Mouse (Mus musculus) yolk sac, embryonic 10.5 days (tissue): ENCODE data around the gene Lix1.
"Not testable (repeated sequence)": the region's sequence is repeated elsewhere in the genome, so short reads cannot be mapped to it uniquely, and the experiment has no call there.

Experiments used
- DNase-seq: peaks from one replicate; pipeline ENCODE4 v3.0.0-alpha.2; 2017; ENCODE audit warnings: low spot score

Gene Lix1

DNA sequence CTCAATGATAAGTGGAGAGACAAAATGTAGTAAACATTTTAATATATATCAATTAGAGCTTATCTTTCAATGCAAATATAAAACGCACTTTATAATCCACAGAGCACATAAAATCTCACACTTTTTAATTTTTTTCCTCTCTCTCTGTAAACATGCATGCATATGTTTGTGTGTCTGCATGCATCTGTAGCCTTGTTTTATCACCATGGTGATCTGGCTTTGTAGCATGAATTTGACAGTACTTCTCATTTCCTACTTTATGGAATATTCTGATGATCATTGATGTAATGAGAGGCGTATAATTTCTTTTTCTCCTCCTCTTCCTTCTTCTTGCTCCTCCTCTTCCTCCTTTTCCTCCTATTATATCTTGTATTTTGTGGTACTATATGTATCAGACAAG lies 9.7 kb downstream of the Lix1 start:
- no peak for DNase-seq

DNA sequence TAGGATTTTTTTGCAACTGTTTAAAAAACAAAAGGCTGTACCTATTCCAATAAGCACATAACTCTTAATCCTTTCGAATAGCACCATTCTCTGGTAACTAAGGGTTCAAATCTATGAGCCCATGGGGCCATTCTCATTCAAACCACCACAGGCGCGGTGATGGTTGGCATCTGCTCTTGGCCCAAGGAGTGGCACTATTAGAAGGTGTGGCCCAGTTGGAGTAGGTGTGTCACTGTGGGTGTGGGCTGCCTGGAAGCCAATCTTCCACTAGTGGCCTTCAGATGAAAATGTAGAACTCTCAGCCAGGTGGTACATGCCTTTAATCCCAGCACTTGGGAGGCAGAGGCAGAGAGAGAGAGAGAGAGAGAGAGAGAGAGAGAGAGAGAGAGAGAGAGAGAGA lies 11.7 kb downstream of the Lix1 start:
- no peak for DNase-seq

DNA sequence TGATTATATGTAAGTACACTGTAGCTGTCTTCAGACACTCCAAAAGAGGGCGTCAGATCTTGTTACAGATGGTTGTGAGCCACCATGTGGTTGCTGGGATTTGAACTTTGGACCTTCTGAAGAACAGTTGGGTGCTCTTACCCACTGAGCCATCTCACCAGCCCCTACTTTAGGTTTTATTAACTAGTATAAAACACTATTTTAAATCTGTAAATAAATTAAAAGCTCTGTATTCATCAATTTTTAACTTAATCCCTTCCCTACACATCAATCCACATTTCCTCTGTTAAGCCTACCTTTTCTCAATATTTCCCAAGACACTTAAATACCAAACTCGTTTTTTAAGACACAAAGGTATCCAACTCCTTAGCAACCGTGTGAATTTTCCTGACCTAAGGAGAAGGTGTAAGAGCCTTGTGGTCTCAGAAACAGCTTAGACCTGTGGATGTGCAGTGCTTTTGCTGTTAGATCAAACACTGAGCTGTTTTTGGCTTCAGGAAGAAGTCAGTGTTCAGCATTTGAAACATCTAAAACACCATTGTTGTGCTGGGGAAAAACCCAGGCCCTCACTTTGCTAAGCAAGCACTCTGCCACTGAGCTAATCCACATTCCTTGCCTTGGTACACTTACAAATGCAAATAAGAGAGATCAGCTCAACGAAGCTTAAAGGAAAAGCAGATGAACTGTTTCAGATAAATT lies 22.3 kb downstream of the Lix1 start:
- no peak for DNase-seq

DNA sequence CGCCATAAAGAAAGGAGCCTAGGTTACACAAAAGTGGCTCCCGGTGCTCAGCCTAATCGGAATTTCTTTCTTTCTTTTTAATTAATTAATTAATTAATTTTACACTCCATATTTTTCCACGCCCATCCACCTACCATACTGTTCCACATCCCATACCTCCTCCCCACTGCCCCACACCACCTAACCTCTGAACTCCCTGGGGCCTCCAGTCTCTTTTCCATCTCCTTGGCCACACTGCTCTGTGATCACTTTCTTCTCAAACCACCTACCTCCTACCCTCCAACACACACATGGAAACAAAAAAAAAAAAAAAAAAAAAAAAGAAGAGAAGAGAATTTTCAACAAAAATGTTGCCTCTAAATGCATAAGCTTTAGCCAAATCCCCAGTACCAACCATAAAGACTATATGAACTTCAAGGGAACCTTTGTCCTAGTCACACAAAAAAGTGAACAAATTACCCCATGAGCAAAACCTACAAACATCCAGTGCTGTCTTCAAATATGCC lies 22.9 kb downstream of the Lix1 start:
- DNase-seq, result no peak

DNA sequence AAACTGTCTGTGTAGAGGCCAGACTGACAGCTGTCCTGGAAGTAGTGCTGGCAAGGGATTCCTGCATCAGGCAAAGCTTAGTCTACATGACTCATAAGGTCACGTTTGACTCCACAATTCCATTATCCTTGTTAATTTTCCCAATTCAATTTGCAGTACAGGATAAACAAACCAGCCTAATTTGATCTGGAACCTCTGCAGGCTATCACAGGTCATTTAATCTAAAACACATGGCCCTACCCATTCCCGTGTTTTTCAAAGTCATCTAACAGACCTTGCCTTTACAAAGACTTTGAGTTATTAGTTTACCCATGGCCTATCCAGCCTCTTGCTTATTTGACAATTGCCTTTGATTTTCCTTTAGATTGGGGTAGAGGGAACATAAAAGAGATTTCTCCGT lies 23.4 kb downstream of the Lix1 start:
- DNase-seq, result no peak

DNA sequence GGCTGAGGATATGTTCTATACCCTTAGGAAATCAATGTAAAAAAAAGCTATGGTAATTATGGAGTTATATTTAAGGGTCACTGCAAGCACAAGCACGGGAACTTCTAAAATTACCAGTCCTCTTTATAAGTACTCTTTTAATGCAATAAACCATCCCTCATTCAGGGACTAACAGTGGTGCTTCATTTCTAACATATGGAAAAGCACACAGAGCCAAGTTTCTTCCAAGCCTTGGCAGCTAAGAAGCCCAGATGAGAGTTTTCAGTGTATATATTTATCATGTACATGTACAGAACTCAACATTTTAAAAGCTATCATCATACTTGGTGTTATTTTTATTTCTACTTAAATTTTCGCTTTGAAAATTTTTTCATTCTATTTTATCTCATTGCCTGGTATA lies 26.4 kb downstream of the Lix1 start:
- DNase-seq, result no peak

DNA sequence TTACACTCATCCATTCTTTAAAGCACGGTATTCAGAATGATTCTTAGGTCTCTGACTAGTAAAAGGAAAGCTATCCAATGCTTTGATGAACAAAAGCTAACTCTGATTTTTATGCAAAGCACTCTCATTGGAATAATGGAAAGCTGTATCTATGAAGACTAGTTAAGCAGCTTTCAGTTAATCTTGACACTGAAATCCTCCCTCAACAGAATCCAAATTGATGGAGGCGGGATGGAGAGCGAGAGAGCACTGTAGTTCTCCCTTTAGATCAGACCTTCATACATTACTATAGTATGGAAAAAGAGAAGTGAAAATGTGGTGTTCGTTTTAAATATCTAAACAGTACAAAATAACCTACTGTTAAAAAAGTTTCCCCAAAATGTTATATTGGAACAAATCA lies 31.2 kb downstream of the Lix1 start:
- DNase-seq, result no peak

DNA sequence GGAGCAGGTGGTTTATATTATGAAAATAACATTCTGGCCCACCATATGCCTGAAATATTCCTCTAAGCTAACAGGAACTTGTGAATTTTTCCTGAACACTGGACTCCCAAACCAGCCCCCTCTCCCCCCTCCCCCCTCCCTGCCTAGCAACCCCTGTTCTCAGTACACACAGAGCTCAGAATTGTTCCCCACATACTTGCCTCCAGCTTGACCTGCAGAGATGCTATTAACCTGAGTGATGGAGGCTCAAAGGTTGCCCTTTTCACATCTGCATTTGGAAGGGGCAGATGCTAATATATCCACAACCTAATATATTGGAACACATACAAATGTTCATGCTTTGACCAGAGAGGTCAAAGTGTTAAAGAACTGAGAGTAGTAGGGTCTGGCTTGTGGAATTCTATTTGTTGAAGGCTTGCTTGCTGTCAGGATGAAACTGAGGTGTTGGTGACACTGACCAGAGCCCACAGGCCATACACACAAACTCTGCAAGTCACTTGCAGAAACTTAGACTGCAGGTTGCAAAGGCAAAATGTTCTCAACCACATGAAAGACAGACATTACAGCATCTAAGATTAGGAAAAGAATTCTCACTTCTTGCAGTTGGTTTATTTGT lies 36.2 kb downstream of the Lix1 start:
- peak; percentile 38 for DNase-seq

DNA sequence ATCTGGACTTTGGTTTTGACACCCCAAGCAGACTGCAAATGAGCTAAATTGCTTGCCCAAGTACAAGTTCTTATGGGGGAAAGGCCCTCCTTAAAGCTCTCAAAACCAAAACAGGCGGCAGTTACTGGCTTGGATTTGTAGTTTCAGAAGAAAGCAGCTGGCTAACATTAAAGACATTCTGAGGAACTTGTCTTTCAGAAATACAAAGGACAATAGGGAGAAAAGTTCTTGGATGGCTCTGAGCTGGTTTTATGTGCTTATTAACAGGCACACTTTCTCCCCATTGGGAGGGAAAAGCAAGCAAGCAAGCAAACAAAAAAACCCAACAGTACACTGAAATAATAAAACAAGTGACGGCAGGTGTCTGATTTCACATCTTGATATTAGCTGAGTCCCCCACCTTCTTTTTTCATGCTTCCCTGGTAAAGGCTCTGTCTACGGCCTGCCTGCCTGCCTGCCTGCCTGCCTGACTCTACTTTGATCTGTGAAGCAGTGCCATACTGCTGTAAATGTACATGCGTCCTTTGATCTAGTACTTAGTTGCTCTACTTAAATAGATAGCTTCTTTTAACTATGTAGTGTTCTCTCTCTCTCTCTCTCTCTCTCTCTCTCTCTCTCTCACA lies 39.5 kb downstream of the Lix1 start:
- no peak for DNase-seq

DNA sequence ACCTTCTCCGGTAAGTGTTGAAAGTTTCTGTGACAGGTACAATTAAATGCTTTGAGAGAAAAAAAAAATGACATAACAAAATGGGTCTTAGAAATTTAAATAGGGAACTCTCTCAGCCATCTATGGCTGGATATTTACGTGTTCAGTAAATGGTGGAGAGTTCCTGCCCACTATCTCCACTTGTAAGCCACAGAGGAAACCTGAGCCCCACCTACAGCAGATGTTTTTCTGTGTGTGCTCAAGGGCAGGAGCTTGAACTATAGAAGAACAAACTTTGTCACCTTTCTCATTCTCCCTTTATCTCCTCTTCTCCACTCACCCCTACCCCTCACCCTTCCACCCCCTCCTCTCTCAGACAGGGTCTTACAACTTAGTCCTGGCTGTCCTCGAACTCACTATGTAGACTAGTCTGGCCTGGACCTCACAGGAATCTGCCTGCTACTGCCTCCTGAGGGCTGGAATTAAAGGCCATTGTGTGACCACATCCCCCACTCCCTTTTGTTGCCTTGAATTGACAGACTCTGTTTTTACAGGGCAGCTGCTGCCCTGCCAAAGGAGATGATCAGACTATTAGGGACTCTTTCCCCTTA lies 41.9 kb downstream of the Lix1 start:
- no peak for DNase-seq

DNA sequence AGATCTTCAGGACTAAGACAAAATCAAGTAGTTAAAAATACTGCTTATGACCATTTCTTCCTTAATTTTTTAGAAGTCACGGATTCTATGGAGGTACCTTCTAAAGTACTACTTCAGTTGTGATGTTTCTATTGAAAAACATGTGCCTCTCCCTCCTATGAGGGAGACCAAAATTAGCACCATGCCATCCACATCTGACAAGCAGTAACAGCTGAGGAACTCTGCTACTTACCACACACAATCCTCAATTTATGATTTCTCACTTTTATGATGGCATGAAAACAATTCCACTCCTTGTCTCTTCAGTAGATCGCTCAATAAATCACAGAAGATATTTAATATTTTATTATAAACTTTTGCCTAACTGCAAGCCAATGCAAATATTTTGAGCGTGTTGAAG lies 44.2 kb downstream of the Lix1 start:
- no peak for DNase-seq

DNA sequence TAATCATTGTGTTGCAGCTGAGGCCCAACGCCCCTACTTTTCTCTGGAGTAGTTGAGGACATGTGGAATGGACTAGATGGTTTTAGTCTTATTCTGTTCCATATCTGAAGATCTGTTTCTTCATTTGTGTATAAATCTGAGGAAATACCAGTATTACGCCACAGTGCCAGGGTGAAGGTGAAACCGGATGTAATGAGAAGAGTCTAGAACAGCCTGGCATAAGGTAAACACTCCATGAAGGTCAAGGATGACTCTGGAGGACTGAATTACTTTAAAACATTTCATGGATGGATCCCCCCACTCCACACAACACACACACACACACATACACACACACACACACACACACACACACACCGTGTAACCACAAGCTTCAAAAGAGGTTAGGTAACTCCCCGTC lies 45.3 kb downstream of the Lix1 start:
- DNase-seq, result no peak

DNA sequence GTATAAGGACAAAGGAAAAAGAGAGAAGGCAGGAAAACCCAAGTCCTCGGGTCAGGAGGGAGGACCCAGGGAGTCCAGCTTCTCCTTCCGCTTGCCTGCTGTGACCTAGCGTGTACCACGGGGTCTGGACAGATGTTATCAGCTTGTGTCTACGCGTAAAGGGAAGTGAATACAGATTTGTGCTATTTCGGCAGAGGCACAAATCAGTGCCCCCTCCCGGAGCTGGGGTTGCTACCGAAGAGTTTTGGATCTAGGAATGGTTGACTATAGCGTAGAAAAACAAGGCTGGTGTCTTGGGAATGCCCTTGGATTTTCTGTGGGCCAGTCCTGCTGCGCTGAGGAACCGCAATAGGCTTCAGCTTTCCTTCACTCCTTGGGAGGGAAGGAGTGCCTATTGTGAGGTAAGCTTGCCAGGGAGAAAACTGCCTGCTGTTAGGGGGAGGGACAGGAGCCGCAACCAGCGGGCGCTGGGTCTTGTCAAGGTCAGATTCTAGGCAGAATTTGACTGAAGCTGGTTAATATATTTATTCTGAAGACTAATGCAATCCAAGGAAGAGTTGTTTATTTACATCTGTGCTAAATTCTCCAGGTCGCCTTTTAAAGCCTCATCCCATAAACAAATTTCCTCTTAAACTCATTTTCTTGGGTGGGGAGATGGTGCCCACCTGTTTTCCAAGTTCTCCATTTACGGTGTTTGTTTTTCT lies 46.4 kb downstream of the Lix1 start:
- DNase-seq, result peak; percentile 41

DNA sequence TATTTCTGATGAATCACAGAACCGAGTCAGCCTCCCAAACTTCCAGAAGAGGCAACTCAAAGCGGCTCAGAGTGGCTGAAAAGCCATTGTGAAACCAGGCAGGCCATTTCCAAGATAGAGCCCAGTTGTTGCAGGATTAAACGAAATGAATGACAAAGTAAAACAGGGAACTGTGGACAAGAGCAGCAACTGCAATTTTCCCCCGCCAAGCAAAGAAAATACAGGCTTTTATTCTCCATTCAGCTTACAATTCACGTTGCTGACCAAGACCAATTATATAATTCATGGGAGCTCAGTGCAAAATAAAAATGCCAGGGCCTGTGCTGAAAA lies 46.9 kb downstream of the Lix1 start:
- no peak for DNase-seq

DNA sequence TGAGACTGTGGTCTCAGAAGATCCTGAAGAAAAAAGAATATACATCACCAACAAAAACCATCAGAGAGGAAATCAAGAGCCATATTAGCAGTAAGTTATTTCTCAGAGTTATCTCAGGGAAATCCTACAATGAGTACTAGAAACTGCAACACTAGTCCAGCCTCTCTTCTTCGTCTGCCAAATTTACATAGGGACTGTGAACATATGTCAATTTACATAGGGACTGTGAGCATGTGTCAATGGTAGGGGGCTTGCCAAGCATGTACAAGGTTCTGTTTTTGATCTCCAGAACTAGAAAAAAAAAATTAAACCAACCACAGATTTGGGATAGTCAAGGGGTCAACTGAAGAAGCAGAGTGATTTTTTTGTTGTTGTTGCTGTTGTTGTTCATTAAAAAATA lies 48.6 kb downstream of the Lix1 start:
- no peak for DNase-seq

DNA sequence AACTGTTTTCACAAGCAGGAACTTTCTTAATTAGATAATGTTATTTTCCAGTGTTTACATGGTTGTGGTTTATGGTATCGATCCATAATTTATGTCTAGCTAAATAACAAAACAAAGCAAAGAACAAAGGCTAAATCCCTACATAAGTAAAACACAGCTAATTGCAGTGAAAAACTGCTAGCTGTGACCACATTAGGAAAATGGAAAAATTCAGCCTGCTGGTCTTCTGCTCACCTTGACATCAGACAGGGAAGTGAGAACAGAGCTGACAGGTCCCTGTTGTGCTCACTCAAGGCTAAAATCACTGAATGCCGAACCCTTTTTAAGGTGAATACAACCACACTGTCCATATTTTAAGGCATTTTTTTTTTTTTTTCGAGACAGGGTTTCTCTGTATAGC lies 50.1 kb downstream of the Lix1 start:
- DNase-seq, result no peak

DNA sequence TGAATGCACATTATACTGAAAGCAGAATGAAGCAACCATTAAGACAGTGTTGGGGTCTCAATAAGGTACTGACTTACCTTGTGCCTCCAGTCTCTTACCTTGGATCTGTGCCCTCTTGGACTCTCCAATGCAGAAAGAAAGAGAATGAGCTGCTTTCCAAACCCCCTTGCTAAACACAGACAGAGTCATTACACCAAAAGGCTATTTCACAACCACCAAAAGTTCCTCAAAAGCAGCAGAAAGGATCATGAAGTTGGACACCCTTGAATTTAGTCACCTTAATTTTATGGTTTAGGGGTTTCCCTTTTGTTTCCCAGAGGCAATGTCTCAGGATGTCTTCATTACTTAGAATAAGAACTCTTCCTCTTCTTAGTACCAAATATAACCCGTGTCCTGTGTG lies 52.1 kb downstream of the Lix1 start:
- DNase-seq, result no peak

DNA sequence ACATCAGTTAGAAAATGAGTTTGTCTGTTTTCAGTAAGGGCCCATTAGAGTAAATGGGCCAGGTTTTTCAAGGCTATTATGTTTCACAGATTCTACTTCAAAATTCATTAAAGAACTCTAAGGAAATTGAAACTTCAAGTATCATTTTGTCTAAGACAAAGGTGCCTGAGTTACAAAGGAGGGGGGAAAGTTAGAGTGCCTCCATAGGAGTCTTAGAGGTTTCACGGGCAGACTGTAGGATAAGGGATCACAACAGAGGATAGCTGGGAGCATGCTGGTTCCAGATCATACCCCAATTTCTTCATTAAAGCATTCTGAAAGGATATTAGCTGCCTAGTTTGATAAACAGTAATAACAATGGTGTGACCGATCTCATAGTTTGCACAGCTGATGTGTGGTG lies 83.3 kb downstream of the Lix1 start:
- no peak for DNase-seq

DNA sequence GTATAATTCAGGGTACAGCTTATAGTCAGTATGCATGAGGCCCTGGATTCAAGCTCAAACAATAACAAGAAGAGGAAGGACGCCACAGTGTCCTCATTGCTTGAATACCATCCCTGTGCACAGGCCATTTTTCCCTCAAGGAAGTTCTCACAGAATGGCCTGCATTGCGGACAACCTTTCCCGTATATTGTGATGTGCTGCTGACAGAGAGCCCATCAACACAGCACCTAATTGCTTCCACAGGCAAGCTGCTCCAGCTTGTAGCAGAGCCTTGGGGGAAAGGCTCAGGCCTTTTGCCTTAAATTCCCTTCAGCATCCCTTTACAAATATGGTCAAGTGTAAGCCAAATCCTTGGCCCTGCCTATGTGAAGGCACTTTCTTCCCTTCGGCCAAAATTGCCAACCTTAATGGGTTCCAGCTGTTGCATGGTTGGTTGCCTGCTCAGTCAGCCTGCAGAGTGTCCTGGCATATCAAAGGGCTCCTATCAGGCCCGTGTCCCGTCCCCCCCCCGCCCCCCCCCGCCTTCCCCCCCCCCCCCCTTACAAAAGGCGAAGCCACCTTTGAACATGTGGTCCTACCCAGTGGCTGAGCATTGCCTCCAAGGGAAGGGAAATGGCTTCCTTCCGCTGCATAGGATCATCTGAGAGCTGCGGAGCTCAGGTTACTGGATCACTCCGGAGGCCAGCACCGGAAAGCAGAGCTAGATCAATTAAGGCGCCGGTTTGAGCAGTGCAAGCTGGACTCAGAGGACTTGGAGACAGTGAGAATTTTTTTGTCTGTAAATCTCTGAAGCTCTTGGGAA lies 88.5 kb downstream of the Lix1 start:
- peak; percentile 19 for DNase-seq

DNA sequence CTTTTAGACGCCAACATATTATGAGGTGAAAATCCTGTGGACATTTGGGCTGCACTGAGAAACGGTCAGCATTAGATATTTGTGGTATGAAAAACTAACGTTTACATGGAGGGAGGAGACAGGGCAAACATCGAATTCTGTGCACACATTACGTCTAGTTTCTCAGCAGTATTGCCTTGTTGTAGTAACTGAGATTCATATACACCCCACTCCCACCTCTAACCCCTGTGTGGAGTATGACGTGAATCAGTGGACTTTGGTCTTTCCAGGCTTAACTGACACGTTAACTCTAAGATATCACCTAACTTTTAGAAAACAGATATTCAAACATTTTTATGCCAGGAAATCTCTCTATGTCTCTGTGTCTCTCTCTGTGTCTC lies 89.1 kb downstream of the Lix1 start:
- DNase-seq, result no peak

DNA sequence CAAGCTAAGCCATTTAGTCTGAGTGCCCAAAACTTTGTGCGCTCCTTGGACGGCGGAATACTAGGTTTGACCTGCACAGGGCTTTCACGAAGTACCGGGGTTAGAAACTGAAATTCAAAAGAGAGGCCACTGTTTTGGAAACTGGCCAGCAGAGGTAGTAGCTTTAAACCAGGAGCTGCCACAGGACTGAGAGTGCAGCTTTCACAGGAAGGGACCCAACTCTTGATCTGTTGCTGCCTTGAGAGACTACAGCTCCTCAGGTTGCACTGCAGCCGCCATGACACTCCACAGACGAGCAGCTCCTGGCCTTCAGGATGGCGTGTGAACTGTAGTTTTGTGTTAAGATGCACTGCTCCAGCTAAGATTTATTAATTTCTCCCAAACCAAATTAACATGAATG lies 89.6 kb downstream of the Lix1 start:
- DNase-seq, result no peak

DNA sequence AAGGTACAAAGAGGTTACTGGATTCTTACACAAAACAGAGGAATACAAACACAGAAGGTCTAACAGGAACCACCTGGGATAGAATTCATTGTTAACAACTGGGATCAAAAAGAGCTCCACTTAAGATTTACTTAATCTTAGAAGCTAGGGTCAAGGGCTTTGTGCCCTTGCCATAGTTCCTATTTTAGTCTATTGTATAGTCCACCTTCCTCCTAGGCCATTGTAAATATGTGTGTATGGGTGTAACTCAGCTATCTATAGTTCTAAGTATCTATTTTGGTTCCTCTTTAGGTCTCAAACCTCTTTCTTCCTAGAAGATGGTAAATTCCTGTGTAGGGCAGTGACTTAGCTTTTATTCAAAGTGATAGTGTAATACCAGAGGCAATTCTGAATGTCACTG lies 93.8 kb downstream of the Lix1 start:
- not testable (repeated sequence) for DNase-seq
